Mouse (Mus musculus): ENCODE data around the gene Cc2d1a.

DNA sequence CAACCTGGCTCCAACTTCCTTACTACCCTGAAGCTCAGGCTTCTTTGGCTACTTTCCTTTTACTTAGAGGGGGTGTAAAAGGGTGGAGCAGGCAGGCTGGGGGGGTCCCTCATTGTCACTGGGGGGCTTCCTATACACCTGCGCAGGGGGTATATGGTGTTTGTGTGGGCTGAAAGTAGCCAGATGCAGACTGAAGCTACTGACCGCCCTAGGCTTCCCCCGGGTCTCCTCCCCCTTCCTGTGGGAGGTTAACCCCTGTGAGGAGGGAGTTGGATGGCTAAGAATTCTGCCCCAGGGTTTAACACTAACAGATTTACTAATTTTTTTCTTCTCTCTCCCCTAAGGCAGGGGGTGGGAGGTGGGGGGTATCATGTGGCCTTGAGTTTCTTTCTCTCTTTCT, 28.8 kb upstream of the Cc2d1a start:
- no peak for TF ChIP-seq ZC3H11A (IDR thresholded peaks at IDR 0.05; ENCODE audit: borderline replicate concordance, low read depth, low read length)
- no peak for TF ChIP-seq CHD2 (IDR thresholded peaks at IDR 0.05; ENCODE audit: low read depth, low read length)
- no peak for TF ChIP-seq ZNF384 (IDR thresholded peaks at IDR 0.05; ENCODE audit: low read depth, low read length)

Measured in ES-E14 (cell line).